Mouse (Mus musculus) small intestine, adult 2 months (tissue): ENCODE measurements around the gene Gm10563. TPM values are rescaled to one million over a fixed set of nuclear protein-coding genes. Genes with fewer than 3 reads are reported as not detected.
A peak's percentile ranks its signal among the peaks of the same experiment; 100 is the strongest.

Experiments used
- H3K27ac ChIP-seq: fragments of 200-500 bp; 2 replicates; pipeline ENCODE4 v1.5.1; 2012; ENCODE audit warnings: low read depth, low read length, control low read depth, inconsistent platforms; ENCODE audit not compliant: insufficient read depth
- H3K27me3 ChIP-seq: fragments of 200-500 bp; 2 replicates; pipeline ENCODE4 v1.6.1; 2012; ENCODE audit warnings: mild to moderate bottlenecking, moderate library complexity, low read length, inconsistent platforms; ENCODE audit not compliant: control insufficient read depth, insufficient read depth
- H3K36me3 ChIP-seq: fragments of 200-500 bp; 2 replicates; pipeline ENCODE4 v1.6.1; 2012; ENCODE audit warnings: mild to moderate bottlenecking, low read length, control low read depth, inconsistent platforms; ENCODE audit not compliant: control insufficient read depth, insufficient read depth
- H3K4me1 ChIP-seq: fragments of 200-500 bp; 2 replicates; pipeline ENCODE4 v1.6.1; 2012; ENCODE audit warnings: low read length, inconsistent platforms, mixed read lengths; ENCODE audit not compliant: control insufficient read depth, insufficient read depth, insufficient read length
- H3K4me3 ChIP-seq: fragments of 200-500 bp; 2 replicates; pipeline ENCODE4 v1.5.1; 2012; ENCODE audit warnings: low read depth, mild to moderate bottlenecking, control low read depth, inconsistent platforms, low read length, moderate library complexity
- CTCF ChIP-seq: fragments of 200-500 bp; IDR thresholded peaks from 2 replicates; pipeline ENCODE4 v1.5.1; 2012; ENCODE audit warnings: low read depth, mild to moderate bottlenecking, control low read depth, inconsistent platforms, low read length, moderate library complexity, mixed read lengths; ENCODE audit not compliant: insufficient replicate concordance, insufficient read length; ENCODE audit errors: extremely low read depth
- POLR2A ChIP-seq: fragments of 200-500 bp; IDR thresholded peaks from 2 replicates; pipeline ENCODE4 v1.6.1; 2012; ENCODE audit warnings: low read depth, mild to moderate bottlenecking, control low read depth, inconsistent platforms, low read length, moderate library complexity
- WGBS: fragments of 180-500 bp; shearing (Covaris S2); methylation state at CpG from one replicate; pipeline ENCODE4 v1.1.7; 2018; 5-methylcytosine and 5-hydroxymethylcytosine counted together
- polyA plus RNA-seq: library from polyadenylated mRNA; depleted of rRNA; stranded (reverse); fragments of >200 nt; gene quantifications from 2 replicates; pipeline ENCODE4 v1.2.3, GENCODE M21; 2012

Gm10563 gene
- polyA plus RNA-seq, 1 experiment, result not detected

GRCm38 (mm10) chr4:155651553-155652269 lies 6.5 kb upstream of the Gm10563 start:
- TF ChIP-seq CTCF, result no peak
- TF ChIP-seq POLR2A, result no peak
- Histone ChIP-seq H3K27ac (no peak overlapping the region; the same call in 1 of the 2 replicates), H3K4me1 (peaks cover 28% of the 10 kb centered on the region), H3K36me3 (peaks cover 46% of the 10 kb centered on the region), H3K27me3 (no peaks in the 10 kb centered on the region), H3K4me3 (no peak overlapping the region)
- 58% methylated on average over 15 of the region's 15 CpGs for WGBS

GRCm38 (mm10) chr4:155649355-155649754 lies 4.1 kb upstream of the Gm10563 start:
- Histone ChIP-seq H3K36me3 (peaks cover 47% of the 10 kb centered on the region), H3K4me1 (peaks cover 24% of the 10 kb centered on the region), H3K4me3 (no peak overlapping the region), H3K27me3 (no peaks in the 10 kb centered on the region), H3K27ac (no peak overlapping the region)
- WGBS, result 90% methylated on average over 11 of the region's 11 CpGs
- TF ChIP-seq CTCF (no peak), POLR2A (no peak)

- WGBS, result 67% methylated on average over 5 of the region's 5 CpGs
- Histone ChIP-seq H3K4me1 (peaks cover 21% of the 10 kb centered on the region), H3K27me3 (no peaks in the 10 kb centered on the region), H3K36me3 (peaks cover 66% of the 10 kb centered on the region), H3K27ac (peak overlapping the region; percentile 82), H3K4me3 (no peak overlapping the region)
- no peak for TF ChIP-seq CTCF
- TF ChIP-seq POLR2A, result no peak
Measured at GRCm38 (mm10) chr4:155645721-155646120, 513 bp upstream of the Gm10563 start.

GRCm38 (mm10) chr4:155643531-155643930 lies 1.7 kb downstream of the Gm10563 start:
- 31% methylated on average over 1 of the region's 1 CpGs for WGBS
- Histone ChIP-seq H3K27me3 (no peaks in the 10 kb centered on the region), H3K27ac (peak overlapping the region; percentile 97), H3K4me1 (peaks cover 21% of the 10 kb centered on the region), H3K36me3 (peaks cover 61% of the 10 kb centered on the region), H3K4me3 (no peak overlapping the region)
- TF ChIP-seq CTCF, result no peak

- H3K27me3 ChIP-seq, result no peaks in the 10 kb centered on the region
- peaks cover 65% of the 10 kb centered on the region for H3K36me3 ChIP-seq
- peak overlapping the region; percentile 93 for H3K27ac ChIP-seq
- TF ChIP-seq CTCF (no peak), POLR2A (no peak)
- no peak overlapping the region for H3K4me3 ChIP-seq
- peaks cover 13% of the 10 kb centered on the region for H3K4me1 ChIP-seq
Measured at GRCm38 (mm10) chr4:155635766-155636499, 9.3 kb downstream of the Gm10563 start.

GRCm38 (mm10) chr4:155630267-155630666 lies 14.9 kb downstream of the Gm10563 start:
- Histone ChIP-seq H3K4me1 (peaks cover 3% of the 10 kb centered on the region; the same call in 1 of the 2 replicates), H3K36me3 (peaks cover 55% of the 10 kb centered on the region), H3K27me3 (no peaks in the 10 kb centered on the region), H3K27ac (no peak overlapping the region), H3K4me3 (no peak overlapping the region)
- 80% methylated on average over 6 of the region's 6 CpGs for whole genome bisulfite sequencing
- no peak for TF ChIP-seq POLR2A
- TF ChIP-seq CTCF, result no peak

GRCm38 (mm10) chr4:155624338-155625291 lies 20.6 kb downstream of the Gm10563 start, which contains the start of gene Cdk11b:
TSS of gene Cdk11b (plus strand) at chr4:155624854.
- Histone ChIP-seq H3K27me3 (no peaks in the 10 kb centered on the region), H3K4me1 (no peaks in the 10 kb centered on the region), H3K27ac (peak within 1 kb of the TSS; percentile 87), H3K36me3 (peaks cover 27% of the 10 kb centered on the region), H3K4me3 (peak within 1 kb of the TSS; percentile 67)
- TF ChIP-seq CTCF (no peak), POLR2A (peak; percentile 60)
- under 1% methylated on average over 80 of the region's 84 CpGs for WGBS
